25 mouse cellular contexts compared by ENCODE assay signal in genomic region chr13:60538110-60538509, GRCm38 (mm10).
DNase-seq lines count a peak whose midpoint lies in the region; ATAC-seq and TF ChIP-seq lines count a peak whose summit lies in the region.
"Had no signal": no experiment of that assay in that cellular context is flagged by ENCODE, and none has a peak within 500 bp of the region (broad histone marks: within the 10 kb centered on the region; RNA-seq: fewer than 3 reads in every experiment).

No protein-coding gene starts in this region.

- WGBS in forebrain, embryonic 10.5 days: 43% methylated on average over 8 of the region's 8 CpGs
- 30% methylated on average over 8 of the region's 8 CpGs for WGBS in forebrain, embryonic 12.5 days
- 62% methylated on average over 8 of the region's 8 CpGs for WGBS in kidney, embryonic 15.5 days

- H3K9me3 ChIP-seq in forebrain, embryonic 10.5 days: no peaks in the 10 kb centered on the region
- no peaks in the 10 kb centered on the region for H3K9me3 ChIP-seq in forebrain, embryonic 12.5 days
- no peaks in the 10 kb centered on the region for H3K9me3 ChIP-seq in kidney, embryonic 15.5 days (replicated peaks)
- H3K9me3 ChIP-seq: heart, embryonic 10.5 days; heart, embryonic 13.5 days; hindbrain, embryonic 12.5 days; hindbrain, embryonic 15.5 days had no signal

- ATAC-seq in forebrain, embryonic 12.5 days (ENCODE audit: low FRiP score): no peak
- no peak for ATAC-seq in kidney, embryonic 15.5 days (replicated peaks; ENCODE audit: low FRiP score)
- ATAC-seq: forebrain, embryonic 14.5 days; intestine, postnatal 0 days had no signal

- TF ChIP-seq POLR2A in brain, embryonic 14.5 days (IDR thresholded peaks at IDR 0.05; ENCODE audit: borderline replicate concordance, extremely low read depth, insufficient read depth, insufficient read length, poor library complexity, severe bottlenecking): no peak

- no peak for DNase-seq in forebrain, embryonic 10.5 days (ENCODE audit: extremely low spot score, low spot score)
- peak; percentile 70 for DNase-seq in heart, adult 11 months
- DNase-seq in heart, postnatal 36 days: no peak
- DNase-seq in R1 (ENCODE audit: low read depth, low spot score): peak; percentile 36
- DNase-seq in brain, embryonic 14.5 days (ENCODE audit: low read depth): peak; percentile 35
- no peak for DNase-seq in right cerebral cortex, postnatal 10 days (ENCODE audit: low spot score in 2 of 2)
- DNase-seq: adrenal gland, adult 2 months; adrenal gland, postnatal 14 days; cerebellum, adult 18-20 months; cerebellum, adult 9-10 months; cerebellum, postnatal 14 days; gastrocnemius, adult 2 months; gastrocnemius, postnatal 25 days; heart, adult 2 months; heart, postnatal 14 days; kidney, adult 2 months had no signal

- H3K4me3 ChIP-seq in forebrain, embryonic 10.5 days: no peak overlapping the region
- no peak overlapping the region for H3K4me3 ChIP-seq in forebrain, embryonic 12.5 days (replicated peaks)
- no peak overlapping the region for H3K4me3 ChIP-seq in kidney, embryonic 15.5 days (replicated peaks)
- H3K4me3 ChIP-seq: gastrocnemius, adult 2 months; heart, adult 2 months; heart, embryonic 10.5 days; heart, embryonic 13.5 days; hindbrain, embryonic 12.5 days; hindbrain, embryonic 15.5 days had no signal

- H3K27ac ChIP-seq in forebrain, embryonic 10.5 days: peak overlapping the region; percentile 56
- H3K27ac ChIP-seq in forebrain, embryonic 12.5 days: no peak overlapping the region
- H3K27ac ChIP-seq in kidney, embryonic 15.5 days: no peak overlapping the region
- H3K27ac ChIP-seq: gastrocnemius, adult 2 months; heart, adult 2 months; heart, embryonic 10.5 days; heart, embryonic 13.5 days; hindbrain, embryonic 12.5 days; hindbrain, embryonic 15.5 days had no signal

- peaks cover 25% of the 10 kb centered on the region for H3K4me1 ChIP-seq in forebrain, embryonic 10.5 days
- H3K4me1 ChIP-seq in forebrain, embryonic 12.5 days: peaks cover 20% of the 10 kb centered on the region
- peaks cover 11% of the 10 kb centered on the region for H3K4me1 ChIP-seq in kidney, embryonic 15.5 days
- H3K4me1 ChIP-seq: heart, embryonic 10.5 days; hindbrain, embryonic 12.5 days; hindbrain, embryonic 15.5 days had no signal

- no peak overlapping the region for H3K4me2 ChIP-seq in forebrain, embryonic 12.5 days
- H3K4me2 ChIP-seq in kidney, embryonic 15.5 days: no peak overlapping the region
- H3K4me2 ChIP-seq: heart, embryonic 13.5 days; hindbrain, embryonic 12.5 days; hindbrain, embryonic 15.5 days had no signal

- H3K9ac ChIP-seq in forebrain, embryonic 12.5 days: no peak overlapping the region
- H3K9ac ChIP-seq in kidney, embryonic 15.5 days: no peak overlapping the region
- H3K9ac ChIP-seq: heart, embryonic 13.5 days; hindbrain, embryonic 12.5 days; hindbrain, embryonic 15.5 days had no signal

- intact Hi-C loops in heart, postnatal 36 days (cut with DNase I): no loop called here

- no peak for TF ChIP-seq CTCF in brain, embryonic 14.5 days (IDR thresholded peaks at IDR 0.05; ENCODE audit: borderline replicate concordance, extremely low read depth, insufficient read depth, insufficient read length)

- H3K36me3 ChIP-seq in forebrain, embryonic 10.5 days (replicated peaks): no peaks in the 10 kb centered on the region
- H3K36me3 ChIP-seq in forebrain, embryonic 12.5 days (replicated peaks): no peaks in the 10 kb centered on the region
- no peaks in the 10 kb centered on the region for H3K36me3 ChIP-seq in kidney, embryonic 15.5 days
- H3K36me3 ChIP-seq: heart, embryonic 10.5 days; heart, embryonic 13.5 days; hindbrain, embryonic 12.5 days; hindbrain, embryonic 15.5 days had no signal

- no peaks in the 10 kb centered on the region for H3K27me3 ChIP-seq in forebrain, embryonic 10.5 days (ENCODE audit: poor library complexity, severe bottlenecking)
- no peaks in the 10 kb centered on the region for H3K27me3 ChIP-seq in forebrain, embryonic 12.5 days
- no peaks in the 10 kb centered on the region for H3K27me3 ChIP-seq in kidney, embryonic 15.5 days
- H3K27me3 ChIP-seq: CH12.LX; heart, embryonic 13.5 days; hindbrain, embryonic 12.5 days; hindbrain, embryonic 15.5 days had no signal

Comparison
In these comparisons a context has a peak if more than half of its experiments do, and no peak if none do; other contexts are left out.
1. DNase-seq: peak in heart, adult 11 months (single experiment), R1 (single experiment) and brain, embryonic 14.5 days (single experiment); none in forebrain, embryonic 10.5 days (single experiment), heart, postnatal 36 days (0 of 2) and right cerebral cortex, postnatal 10 days (0 of 2).